Mouse (Mus musculus) intestine, embryonic 16.5 days (tissue): Measurements from ENCODE around the gene Cpxm1. TPM values are rescaled to one million over a fixed set of nuclear protein-coding genes. Genes with fewer than 3 reads are reported as not detected.

Experiments used
- ATAC-seq: fragments of 200-750 bp; cut with Nextera tagmentation; 2 replicates; pipeline ENCODE4 v1.8.0; 2017; ENCODE audit warnings: moderate TSS enrichment, moderate library complexity
- H3K27ac ChIP-seq: fragments of 300-500 bp; sonication (generic); 2 replicates; pipeline ENCODE4 v1.5.1; 2014; ENCODE audit warnings: mild to moderate bottlenecking, low read length
- H3K27me3 ChIP-seq: fragments of 300-500 bp; sonication (generic); replicated peaks from 2 replicates; pipeline ENCODE4 v1.6.1; 2014; ENCODE audit warnings: low read length, control low read depth, mixed read lengths; ENCODE audit not compliant: control insufficient read depth, insufficient read depth
- H3K36me3 ChIP-seq: fragments of 300-500 bp; sonication (generic); 2 replicates; pipeline ENCODE4 v1.6.1; 2014; ENCODE audit warnings: low read length, control low read depth; ENCODE audit not compliant: control insufficient read depth, insufficient read depth
- H3K4me1 ChIP-seq: fragments of 300-500 bp; sonication (generic); 2 replicates; pipeline ENCODE4 v1.6.1; 2014; ENCODE audit warnings: low read length, control low read depth, mixed read lengths; ENCODE audit not compliant: control insufficient read depth, insufficient read depth
- H3K4me2 ChIP-seq: fragments of 300-500 bp; sonication (generic); 2 replicates; pipeline ENCODE4 v1.6.1; 2014; ENCODE audit warnings: low read depth, low read length, control low read depth
- H3K4me3 ChIP-seq: fragments of 300-500 bp; sonication (generic); 2 replicates; pipeline ENCODE4 v1.5.1; 2014; ENCODE audit warnings: mild to moderate bottlenecking, low read length
- H3K9ac ChIP-seq: fragments of 300-500 bp; sonication (generic); 2 replicates; pipeline ENCODE4 v1.6.1; 2014; ENCODE audit warnings: low read depth, low read length
- H3K9me3 ChIP-seq: fragments of 300-500 bp; sonication (generic); 2 replicates; pipeline ENCODE4 v1.6.1; 2016; ENCODE audit warnings: low read length, control low read depth; ENCODE audit not compliant: control insufficient read depth
- WGBS: fragments of 180-500 bp; shearing (Covaris S2); extraction: QIAGEN DNeasy Blood & Tissue Kit; methylation state at CpG from one replicate; pipeline ENCODE4 v1.1.7; 2014; 5-methylcytosine and 5-hydroxymethylcytosine counted together
- polyA plus RNA-seq: library from polyadenylated mRNA; unstranded; fragments of >200 nt; fragmentation: Nextera tagmentation; extraction: Ambion mirVana; gene quantifications from 2 replicates; pipeline ENCODE4 v1.2.1, GENCODE M21; 2015

Gene Cpxm1
- polyA plus RNA-seq, 1 experiment from 2014 or later = 36.6 TPM

- Histone ChIP-seq H3K4me1 (peaks cover 13% of the 10 kb centered on the region), H3K27me3 (no peaks in the 10 kb centered on the region), H3K27ac (peak overlapping the region; percentile 90), H3K36me3 (0 out of 2 replicates have a peak, but pooled peaks cover 4% of the 10 kb centered on the region), H3K4me2 (peak overlapping the region; percentile 92), H3K4me3 (peak overlapping the region; percentile 94), H3K9me3 (no peaks in the 10 kb centered on the region), H3K9ac (peak overlapping the region; percentile 91)
- 37% methylated on average over 5 of the region's 5 CpGs for WGBS
- ATAC-seq = no peak
Observed at GRCm38 (mm10) chr2:130425112-130425511, 27.7 kb upstream of the Cpxm1 start.

DNA sequence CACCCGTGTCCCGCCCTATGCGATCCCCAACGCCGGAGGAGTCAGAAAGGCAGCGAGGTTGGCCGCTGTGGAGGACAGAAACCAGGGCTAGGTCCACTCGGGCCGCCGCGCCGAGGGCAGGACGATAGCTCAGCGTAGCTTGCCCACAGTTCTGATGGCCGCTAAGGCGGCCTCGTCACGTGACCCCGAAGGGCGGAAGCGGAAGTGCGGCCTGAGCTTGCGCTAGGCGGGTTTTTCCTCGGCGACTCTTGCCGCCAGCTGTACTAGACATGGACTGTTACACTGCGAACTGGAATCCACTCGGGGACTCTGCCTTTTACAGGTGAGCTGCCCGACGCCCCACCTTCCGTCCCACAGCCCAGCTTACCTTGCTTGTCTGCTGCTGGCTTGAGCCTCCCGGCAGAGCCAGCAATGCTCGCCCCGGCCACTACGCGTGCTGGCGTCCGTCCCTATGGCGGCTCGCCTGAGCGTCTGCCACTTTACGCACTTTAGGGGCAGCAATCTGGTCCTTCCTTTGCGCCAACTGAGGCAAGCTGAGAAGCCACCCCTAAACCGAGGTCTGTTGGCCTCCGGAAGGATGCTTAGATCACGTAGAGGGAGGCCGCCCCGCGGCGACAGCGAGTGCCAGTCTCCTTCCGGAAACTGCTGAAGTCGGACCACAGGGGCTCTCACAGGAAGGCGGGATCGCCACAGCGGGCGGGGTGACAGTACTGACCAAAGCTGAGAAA is 26.9 kb upstream of the Cpxm1 start, which contains the start of the genes Vps16 and Pced1a:
Gene Vps16, plus strand, starts transcription at position 214 of the 728 bp plus-strand sequence.
Gene Pced1a, minus strand, starts transcription at position 576 of the 728 bp plus-strand sequence.
- H3K36me3 ChIP-seq = 0 out of 2 replicates have a peak, but pooled peaks cover 4% of the 10 kb centered on the region
- H3K9ac ChIP-seq = peak within 1 kb of the TSS; percentile 91
- H3K4me3 ChIP-seq = peak within 1 kb of the TSS; percentile 94
- peak; percentile 97 for ATAC-seq
- H3K9me3 ChIP-seq = no peaks in the 10 kb centered on the region
- no peaks in the 10 kb centered on the region for H3K27me3 ChIP-seq
- H3K27ac ChIP-seq = peak within 1 kb of the TSS; percentile 90
- H3K4me1 ChIP-seq = peaks cover 13% of the 10 kb centered on the region
- WGBS = under 1% methylated on average over 58 of the region's 58 CpGs
- H3K4me2 ChIP-seq = peak within 1 kb of the TSS; percentile 92

DNA sequence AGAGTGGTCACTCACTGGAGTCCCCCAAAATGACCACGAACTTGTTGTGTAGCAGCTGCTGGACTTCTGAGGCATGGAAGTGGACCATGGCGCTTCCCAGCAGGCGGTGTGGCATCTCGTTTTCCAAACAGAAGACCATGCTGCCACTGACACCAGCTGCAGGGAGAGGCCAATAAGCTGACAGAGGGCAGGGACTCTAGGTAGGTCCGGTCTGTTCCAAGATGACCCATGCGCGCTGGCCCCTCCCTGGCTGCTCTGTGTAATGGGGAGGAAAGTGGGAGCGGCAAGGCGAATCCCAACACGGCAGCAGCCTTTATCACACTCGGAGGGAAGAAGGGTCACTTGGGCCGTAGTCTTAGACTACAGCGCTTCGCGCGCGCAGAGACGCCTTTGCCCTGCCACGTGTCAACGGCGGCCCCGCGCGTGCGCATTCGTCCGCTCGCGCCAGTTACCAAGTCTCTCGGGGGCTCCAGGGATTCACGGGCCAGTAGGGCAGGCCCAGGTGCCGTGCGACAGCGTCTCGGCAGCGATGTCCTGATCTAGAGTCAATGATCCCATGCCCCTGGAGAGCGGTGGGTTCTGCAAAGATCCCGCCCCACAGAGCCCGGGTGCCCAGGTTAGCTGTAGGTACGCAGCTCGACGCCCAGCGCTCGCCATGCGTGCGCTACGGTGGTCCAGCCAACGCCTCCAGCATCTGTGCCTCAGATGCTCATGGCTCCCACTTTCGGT is 26.2 kb upstream of the Cpxm1 start:
- H3K4me2 ChIP-seq = peak overlapping the region; percentile 92
- H3K9me3 ChIP-seq = no peaks in the 10 kb centered on the region
- ATAC-seq = peak; percentile 75
- peak overlapping the region; percentile 94 for H3K4me3 ChIP-seq
- no peaks in the 10 kb centered on the region for H3K27me3 ChIP-seq
- WGBS = 12% methylated on average over 49 of the region's 49 CpGs
- peaks cover 13% of the 10 kb centered on the region for H3K4me1 ChIP-seq
- peak overlapping the region; percentile 91 for H3K9ac ChIP-seq
- peak overlapping the region; percentile 90 for H3K27ac ChIP-seq
- H3K36me3 ChIP-seq = 0 out of 2 replicates have a peak, but pooled peaks cover 4% of the 10 kb centered on the region

GRCm38 (mm10) chr2:130421781-130422620 is 24.6 kb upstream of the Cpxm1 start:
- H3K27me3 ChIP-seq = no peaks in the 10 kb centered on the region
- H3K9me3 ChIP-seq = no peaks in the 10 kb centered on the region
- WGBS = 94% methylated on average over 26 of the region's 26 CpGs
- 0 out of 2 replicates have a peak, but pooled peaks cover 4% of the 10 kb centered on the region for H3K36me3 ChIP-seq
- H3K27ac ChIP-seq = no peak overlapping the region
- H3K4me1 ChIP-seq = peaks cover 13% of the 10 kb centered on the region
- no peak for ATAC-seq
- H3K4me3 ChIP-seq = no peak overlapping the region
- H3K4me2 ChIP-seq = no peak overlapping the region
- no peak overlapping the region for H3K9ac ChIP-seq

- no peak overlapping the region for H3K27ac ChIP-seq
- no peaks in the 10 kb centered on the region for H3K9me3 ChIP-seq
- no peak overlapping the region for H3K4me3 ChIP-seq
- H3K9ac ChIP-seq = no peak overlapping the region
- H3K4me2 ChIP-seq = no peak overlapping the region
- WGBS = 74% methylated on average over 6 of the region's 6 CpGs
- H3K4me1 ChIP-seq = peaks cover 4% of the 10 kb centered on the region; the same call in 1 of the 2 replicates
- no peaks in the 10 kb centered on the region for H3K36me3 ChIP-seq
- ATAC-seq = no peak
- H3K27me3 ChIP-seq = no peaks in the 10 kb centered on the region
Observed at GRCm38 (mm10) chr2:130414094-130414856, 16.9 kb upstream of the Cpxm1 start.

DNA sequence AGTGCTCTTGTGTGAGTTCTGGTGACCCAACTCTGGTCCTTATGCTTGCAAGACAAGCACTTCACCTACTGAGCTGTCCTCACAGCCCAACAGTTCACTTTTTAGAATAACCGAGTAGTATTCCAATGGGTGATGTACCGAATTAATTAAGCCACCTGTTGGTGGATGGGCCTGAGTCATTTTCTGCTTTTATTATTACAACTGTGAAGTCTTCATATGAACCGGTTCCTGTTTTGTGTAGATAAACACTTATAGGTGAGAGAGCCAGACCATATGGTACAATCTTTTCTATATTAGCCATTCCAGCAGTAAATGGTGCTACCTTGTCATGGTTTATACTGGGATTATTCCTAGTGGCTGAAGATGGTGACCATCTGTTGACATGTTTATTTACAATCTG is 15.4 kb upstream of the Cpxm1 start:
- Histone ChIP-seq H3K36me3 (no peaks in the 10 kb centered on the region), H3K9me3 (no peaks in the 10 kb centered on the region), H3K4me2 (no peak overlapping the region), H3K9ac (no peak overlapping the region), H3K27ac (no peak overlapping the region), H3K27me3 (no peaks in the 10 kb centered on the region), H3K4me1 (peaks cover 4% of the 10 kb centered on the region; the same call in 1 of the 2 replicates), H3K4me3 (no peak overlapping the region)
- 67% methylated on average over 3 of the region's 3 CpGs for WGBS
- ATAC-seq = no peak

GRCm38 (mm10) chr2:130411558-130412495 is 14.5 kb upstream of the Cpxm1 start:
- no peak overlapping the region for H3K9ac ChIP-seq
- H3K4me3 ChIP-seq = no peak overlapping the region
- peak; percentile 77 for ATAC-seq
- no peak overlapping the region for H3K27ac ChIP-seq
- no peaks in the 10 kb centered on the region for H3K36me3 ChIP-seq
- no peak overlapping the region for H3K4me2 ChIP-seq
- H3K9me3 ChIP-seq = no peaks in the 10 kb centered on the region
- peaks cover 4% of the 10 kb centered on the region; the same call in 1 of the 2 replicates for H3K4me1 ChIP-seq
- WGBS = 38% methylated on average over 16 of the region's 16 CpGs
- H3K27me3 ChIP-seq = no peaks in the 10 kb centered on the region

DNA sequence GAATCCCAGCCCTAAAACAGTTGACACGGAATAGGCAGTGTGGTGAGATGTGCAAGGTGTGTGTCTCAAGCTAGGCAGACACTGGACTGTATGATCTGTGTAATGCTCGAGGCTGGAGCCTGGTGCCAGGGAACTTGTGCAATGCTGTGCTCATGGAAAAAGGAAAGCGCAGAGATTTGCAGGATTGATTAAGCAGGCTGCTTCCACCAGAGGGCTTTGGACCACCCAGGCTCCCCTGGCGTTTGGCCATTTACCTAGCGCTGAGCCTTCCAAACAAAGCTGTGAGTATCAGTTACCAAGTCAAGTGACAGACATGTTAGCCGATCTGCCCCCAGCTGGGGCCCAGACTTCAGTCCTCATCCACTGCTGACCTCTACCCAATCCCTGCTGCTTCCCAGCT is 10.8 kb upstream of the Cpxm1 start:
- H3K9ac ChIP-seq = no peak overlapping the region
- ATAC-seq = no peak
- no peaks in the 10 kb centered on the region for H3K9me3 ChIP-seq
- H3K4me1 ChIP-seq = peaks cover 4% of the 10 kb centered on the region; the same call in 1 of the 2 replicates
- no peak overlapping the region for H3K4me3 ChIP-seq
- H3K4me2 ChIP-seq = no peak overlapping the region
- no peaks in the 10 kb centered on the region for H3K36me3 ChIP-seq
- H3K27me3 ChIP-seq = no peaks in the 10 kb centered on the region
- 17% methylated on average over 6 of the region's 6 CpGs for WGBS
- no peak overlapping the region for H3K27ac ChIP-seq
